Mouse (Mus musculus) kidney, adult 18-20 months (tissue): Measurements from ENCODE around the gene Apmap.
A peak's percentile ranks its signal among the peaks of the same experiment; 100 is the strongest.

ENCODE experiments used
- DNase-seq: peaks from one replicate; pipeline ENCODE4 v3.0.0; 2021

Gene Apmap

GRCm38 (mm10) chr2:150608087-150608799 lies at the start of gene Apmap:
TSS of gene Apmap (minus strand) at chr2:150608567.
- peak; percentile 97 for DNase-seq

DNA sequence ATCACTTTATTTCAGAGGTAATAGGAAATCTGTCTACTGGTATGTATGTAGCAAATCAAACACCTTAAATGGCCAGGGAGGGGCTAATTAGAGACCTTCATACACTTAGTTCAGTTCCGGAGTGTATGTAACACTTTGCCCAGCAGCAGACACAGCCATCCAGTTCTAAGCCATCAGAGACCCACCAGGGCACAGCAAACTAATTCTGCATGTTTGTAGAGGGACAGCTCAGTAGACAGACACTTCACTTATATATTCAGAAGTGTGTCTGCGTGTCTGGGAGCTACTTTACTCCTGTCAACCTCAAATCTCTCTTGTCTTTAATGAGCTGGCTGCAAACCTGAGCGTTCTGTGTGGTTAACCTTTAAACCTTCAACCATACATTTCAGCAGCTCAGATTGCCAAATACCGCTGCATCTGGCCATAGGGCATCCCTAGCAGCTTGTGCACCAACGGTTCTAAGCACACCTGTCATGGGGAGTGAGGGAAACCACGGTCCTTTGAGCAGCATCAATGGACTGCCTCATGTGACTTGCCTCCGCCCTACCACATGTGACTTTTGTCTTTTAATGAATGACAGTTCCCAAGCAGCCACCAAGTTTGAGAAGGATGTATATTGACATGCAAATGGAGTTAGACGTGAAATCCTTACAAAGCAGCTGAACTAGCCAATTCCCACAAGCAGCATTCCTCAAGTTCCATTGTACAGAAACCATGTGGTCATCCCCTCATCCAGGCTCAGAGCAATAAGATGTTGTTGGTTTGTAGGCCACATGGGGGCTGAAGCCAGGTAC lies 48.8 kb upstream of the Apmap start:
- DNase-seq = no peak

DNA sequence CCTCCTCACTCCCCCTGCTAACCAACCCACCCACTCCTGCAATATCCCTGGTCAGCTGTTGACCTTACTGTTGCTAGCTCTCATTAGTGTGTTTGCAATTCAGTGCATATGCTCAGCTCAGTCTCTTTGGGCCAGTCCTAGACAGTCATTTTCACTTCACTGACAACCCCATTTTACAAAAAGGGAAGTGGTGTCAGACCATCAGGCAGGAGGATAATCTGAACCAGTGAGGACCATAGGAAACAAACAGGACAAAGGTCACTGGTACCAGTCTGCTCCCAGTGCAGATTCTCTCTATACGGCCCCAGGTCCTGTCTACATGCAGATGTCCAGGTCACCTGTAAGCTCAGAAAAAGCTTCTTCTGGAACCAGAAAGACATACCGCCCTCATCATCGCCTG lies 47.7 kb upstream of the Apmap start:
- DNase-seq = no peak

DNA sequence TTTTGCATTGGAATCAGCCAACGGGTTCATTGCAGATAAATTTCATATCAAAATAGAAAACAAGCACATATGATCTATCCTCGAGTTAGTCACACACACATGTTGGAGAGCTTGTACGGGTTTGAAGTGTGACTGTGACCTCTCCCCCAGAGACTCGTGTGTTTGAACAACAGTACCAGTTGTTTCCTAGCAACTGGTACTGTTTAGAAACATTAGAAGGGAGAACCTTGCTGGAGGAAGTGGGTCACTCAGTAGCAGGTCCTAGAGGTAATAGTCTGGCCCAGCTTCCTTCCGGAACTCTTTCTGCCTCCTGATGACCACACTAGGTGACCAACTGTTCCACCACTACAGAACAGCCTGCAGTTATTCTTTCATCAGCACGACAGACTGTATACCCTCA lies 46.9 kb upstream of the Apmap start:
- DNase-seq = no peak

DNA sequence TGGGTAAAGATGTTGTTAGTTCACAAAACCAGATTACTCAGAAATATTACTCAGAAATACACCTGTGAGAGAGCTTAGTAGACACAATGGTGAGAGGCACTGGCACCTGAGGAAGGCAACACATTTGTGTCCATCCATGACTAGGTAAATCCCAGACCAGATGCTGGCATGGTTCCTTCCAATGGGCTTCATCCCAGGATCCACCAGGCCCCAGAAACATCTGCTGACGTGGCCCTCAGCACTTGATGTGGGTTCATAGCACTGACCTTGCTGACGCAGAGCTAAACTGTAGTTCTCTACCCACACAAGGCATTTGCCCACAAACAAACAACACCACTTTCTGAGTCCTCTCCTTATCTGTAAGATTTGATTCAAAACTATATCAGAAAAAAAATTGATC lies 46.4 kb upstream of the Apmap start:
- peak; percentile 37 for DNase-seq

- no peak for DNase-seq
Measured at GRCm38 (mm10) chr2:150651366-150651765, 43.0 kb upstream of the Apmap start.

GRCm38 (mm10) chr2:150650511-150651074 lies 42.2 kb upstream of the Apmap start:
- DNase-seq = no peak

GRCm38 (mm10) chr2:150648300-150648895 lies 40.0 kb upstream of the Apmap start:
- DNase-seq = no peak

- DNase-seq = peak; percentile 49
Measured at GRCm38 (mm10) chr2:150647681-150648299, 39.4 kb upstream of the Apmap start.

GRCm38 (mm10) chr2:150646411-150647121 lies 38.2 kb upstream of the Apmap start:
- DNase-seq = no peak

DNA sequence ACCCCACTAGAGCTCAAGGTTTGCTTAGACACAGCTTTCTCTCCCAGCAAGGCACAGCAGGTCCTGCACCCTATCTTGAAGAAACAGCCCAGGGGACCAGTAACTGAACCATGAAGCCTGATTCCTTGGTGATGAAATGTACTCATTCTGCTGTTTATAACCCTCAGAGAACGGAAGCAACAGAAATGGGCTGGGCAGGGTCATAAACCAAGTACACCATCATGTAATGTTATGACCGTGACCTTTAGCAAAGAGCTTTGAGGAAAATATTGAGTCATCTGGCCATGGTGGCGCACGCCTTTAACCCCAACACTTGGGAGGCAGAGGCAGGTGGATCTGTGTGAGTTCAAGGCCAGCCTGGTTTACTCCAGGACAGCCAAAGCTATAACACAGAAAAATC lies 36.9 kb upstream of the Apmap start:
- no peak for DNase-seq

DNA sequence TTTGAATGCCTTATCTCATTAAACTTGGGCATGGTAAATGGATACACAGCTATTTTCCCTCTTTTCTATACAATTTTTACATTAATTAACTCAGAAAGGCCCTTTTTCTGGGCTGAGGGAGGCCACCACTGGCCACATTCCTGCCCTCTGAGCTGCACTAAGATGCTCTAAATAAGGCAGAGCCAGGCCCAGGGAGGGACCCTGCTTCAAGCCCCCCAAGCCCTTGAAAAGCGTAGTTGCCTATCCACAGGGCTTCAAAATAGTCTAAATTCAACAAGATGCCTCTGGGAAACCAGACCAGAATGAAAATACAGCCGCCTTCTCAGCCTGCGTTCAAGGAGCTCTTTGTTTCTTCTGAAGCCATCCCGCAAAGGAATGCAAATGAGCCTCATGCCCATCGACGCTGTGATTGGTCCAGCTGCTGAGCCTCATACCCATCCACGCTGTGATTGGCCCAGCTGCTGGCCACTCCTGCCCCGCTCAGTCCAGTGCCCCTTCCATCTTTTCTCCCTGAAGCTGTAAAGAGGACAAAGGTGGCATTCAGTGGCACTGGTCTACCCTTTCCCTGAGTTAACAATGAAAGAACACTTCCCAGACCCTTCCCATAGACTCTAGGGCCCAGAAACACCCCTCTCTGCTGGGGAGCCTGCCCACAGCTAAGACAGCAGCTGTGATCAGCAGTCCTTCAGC lies 35.5 kb upstream of the Apmap start:
- DNase-seq = no peak

- DNase-seq = no peak
Measured at GRCm38 (mm10) chr2:150643166-150643565, 34.8 kb upstream of the Apmap start.

DNA sequence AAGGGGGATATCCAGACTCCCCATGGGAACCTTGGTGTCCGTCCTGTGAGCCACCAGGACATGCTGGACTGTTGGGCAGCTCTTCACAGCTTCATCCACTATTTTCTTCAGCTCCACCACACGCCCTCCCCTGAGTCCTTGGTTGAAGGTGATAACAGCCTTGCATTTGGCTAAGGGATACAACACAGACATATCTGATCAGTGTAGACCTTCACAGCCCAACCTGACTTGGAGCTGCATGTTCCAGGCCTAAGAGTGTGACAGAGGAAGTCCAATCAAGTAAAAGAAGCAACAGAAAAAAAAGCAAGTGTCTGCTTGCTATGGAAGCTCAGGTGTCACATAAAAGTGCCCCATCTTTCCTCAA lies 30.0 kb upstream of the Apmap start:
- no peak for DNase-seq

GRCm38 (mm10) chr2:150637702-150638369 lies 29.5 kb upstream of the Apmap start:
- no peak for DNase-seq

- no peak for DNase-seq
Measured at GRCm38 (mm10) chr2:150635877-150636446, 27.6 kb upstream of the Apmap start.

GRCm38 (mm10) chr2:150629255-150629654 lies 20.9 kb upstream of the Apmap start:
- no peak for DNase-seq

GRCm38 (mm10) chr2:150627140-150627539 lies 18.8 kb upstream of the Apmap start:
- DNase-seq = no peak

DNA sequence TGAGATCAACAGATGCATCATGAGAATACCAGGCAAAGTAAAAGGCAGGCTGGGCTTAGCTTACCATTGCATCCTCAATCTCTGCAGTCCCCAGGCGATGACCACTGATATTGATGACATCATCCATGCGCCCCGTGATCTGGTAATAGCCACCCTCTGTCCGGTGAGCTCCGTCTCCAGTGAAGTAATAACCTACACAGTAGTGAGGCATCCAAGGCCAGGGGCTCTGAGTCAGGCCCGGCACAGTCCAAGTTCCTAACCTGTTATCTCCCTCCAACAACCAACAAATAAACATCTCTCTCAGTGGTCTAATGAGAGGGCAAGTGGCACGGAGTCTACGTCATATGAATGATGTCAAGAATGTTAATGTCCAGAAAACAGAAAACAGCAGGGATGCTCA lies 16.6 kb upstream of the Apmap start:
- DNase-seq = no peak

DNA sequence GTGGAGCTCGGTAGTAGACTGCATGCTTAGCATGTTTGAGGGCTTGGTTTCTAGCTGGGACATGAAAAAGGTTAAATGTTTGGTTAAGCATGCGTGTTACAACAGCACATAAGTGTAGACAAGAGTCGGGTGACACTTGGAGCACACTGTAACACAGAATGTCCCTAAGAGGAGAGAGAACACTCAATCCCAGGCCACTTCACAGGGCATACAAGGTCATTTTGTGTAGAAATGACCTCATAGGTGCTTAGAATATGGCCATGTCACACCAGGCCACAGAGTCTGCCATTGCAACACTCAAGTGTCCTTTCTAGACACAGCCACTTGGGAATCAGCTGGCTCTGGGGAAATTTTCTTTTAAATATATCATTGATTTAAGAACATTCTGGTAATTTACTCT lies 15.6 kb upstream of the Apmap start:
- DNase-seq = no peak

DNA sequence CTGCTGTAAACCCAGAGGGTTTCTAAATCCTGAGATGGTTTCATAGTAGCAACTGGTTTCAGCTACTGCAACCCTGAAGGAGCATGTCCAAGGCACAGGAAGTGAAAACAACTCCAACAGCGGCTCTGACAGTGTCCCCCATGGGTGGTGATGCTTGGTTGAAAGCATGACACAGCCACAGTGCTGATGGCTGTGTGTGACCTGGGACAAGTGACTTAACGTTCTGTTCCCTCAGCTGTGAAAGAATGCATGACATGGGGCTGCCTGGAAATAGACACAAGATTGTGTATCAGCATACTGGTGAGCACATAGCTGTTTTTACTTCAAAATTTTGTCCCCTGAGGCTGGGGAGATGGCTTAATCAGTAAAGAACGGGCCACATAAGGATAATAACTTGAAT lies 13.3 kb upstream of the Apmap start:
- no peak for DNase-seq
